Mouse (Mus musculus) E14TG2a.4 (cell line): Measurements from ENCODE around the gene Rpl29.

Source experiments
- H3K27me3 ChIP-seq: 2 replicates; pipeline ENCODE4 v1.6.1; 2014; ENCODE audit warnings: low read length, control low read depth; ENCODE audit not compliant: insufficient read depth
- H3K36me3 ChIP-seq: 2 replicates; pipeline ENCODE4 v1.6.1; 2014; ENCODE audit warnings: low read length, control low read depth; ENCODE audit not compliant: insufficient read depth
- H3K4me1 ChIP-seq: replicated peaks from 2 replicates; pipeline ENCODE4 v1.6.1; 2014; ENCODE audit warnings: low read depth, low read length, control low read depth
- H3K4me3 ChIP-seq: replicated peaks from 2 replicates; pipeline ENCODE4 v1.5.1; 2014; ENCODE audit warnings: mild to moderate bottlenecking, low read length
- H3K9me3 ChIP-seq: 2 replicates; pipeline ENCODE4 v1.6.1; 2014; ENCODE audit warnings: low read length, control low read depth
- CTCF ChIP-seq: conservative IDR thresholded peaks from 2 replicates; pipeline ENCODE4 v1.5.1; 2014; ENCODE audit warnings: low read length
- NANOG ChIP-seq: IDR thresholded peaks from 2 replicates; pipeline ENCODE4 v1.6.1; 2014; ENCODE audit warnings: borderline replicate concordance, low read length, mixed read lengths
- POU5F1 ChIP-seq: IDR thresholded peaks from 2 replicates; pipeline ENCODE4 v1.6.1; 2014; ENCODE audit warnings: low read length, borderline replicate concordance

The Rpl29 gene

GRCm38 (mm10) chr9:106450661-106451060 lies 21.4 kb downstream of the Rpl29 start:
- no peaks in the 10 kb centered on the region for H3K9me3 ChIP-seq
- no peaks in the 10 kb centered on the region for H3K36me3 ChIP-seq
- H3K27me3 ChIP-seq: peaks cover 7% of the 10 kb centered on the region; the same call in 1 of the 2 replicates
- peaks cover 78% of the 10 kb centered on the region for H3K4me1 ChIP-seq
- no peak for TF ChIP-seq CTCF
- no peak for TF ChIP-seq NANOG
- no peak for TF ChIP-seq POU5F1
- H3K4me3 ChIP-seq: peak overlapping the region; percentile 26; the same call in 1 of the 2 replicates

- H3K9me3 ChIP-seq: no peaks in the 10 kb centered on the region
- peaks cover 7% of the 10 kb centered on the region; the same call in 1 of the 2 replicates for H3K27me3 ChIP-seq
- TF ChIP-seq CTCF (no peak), POU5F1 (no peak), NANOG (no peak)
Measured at GRCm38 (mm10) chr9:106451298-106451697, 22.0 kb downstream of the Rpl29 start.

GRCm38 (mm10) chr9:106451899-106452298 lies 22.6 kb downstream of the Rpl29 start:
- Histone ChIP-seq H3K27me3 (peaks cover 7% of the 10 kb centered on the region; the same call in 1 of the 2 replicates), H3K4me1 (peaks cover 79% of the 10 kb centered on the region), H3K4me3 (peak overlapping the region; percentile 3), H3K36me3 (peaks cover 8% of the 10 kb centered on the region), H3K9me3 (no peaks in the 10 kb centered on the region)
- TF ChIP-seq NANOG: no peak

More at GRCm38 (mm10) chr9:106451298-106451697, 22.0 kb downstream of the Rpl29 start:
- Histone ChIP-seq H3K4me3 (no peak overlapping the region), H3K4me1 (peaks cover 78% of the 10 kb centered on the region), H3K36me3 (peaks cover 2% of the 10 kb centered on the region)

- peaks cover 7% of the 10 kb centered on the region; the same call in 1 of the 2 replicates for H3K27me3 ChIP-seq
- H3K9me3 ChIP-seq: no peaks in the 10 kb centered on the region
- TF ChIP-seq CTCF (no peak), POU5F1 (no peak), NANOG (no peak)
- H3K4me3 ChIP-seq: peak overlapping the region; percentile 90
- peaks cover 13% of the 10 kb centered on the region for H3K36me3 ChIP-seq
- H3K4me1 ChIP-seq: peaks cover 83% of the 10 kb centered on the region
Measured at GRCm38 (mm10) chr9:106452351-106452750, 23.1 kb downstream of the Rpl29 start.

- Histone ChIP-seq H3K4me1 (peaks cover 84% of the 10 kb centered on the region), H3K4me3 (peak overlapping the region; percentile 90), H3K9me3 (no peaks in the 10 kb centered on the region), H3K27me3 (peaks cover 7% of the 10 kb centered on the region; the same call in 1 of the 2 replicates), H3K36me3 (peaks cover 18% of the 10 kb centered on the region)
- TF ChIP-seq POU5F1: no peak
- no peak for TF ChIP-seq CTCF
- TF ChIP-seq NANOG: no peak
Measured at GRCm38 (mm10) chr9:106452821-106453220, 23.6 kb downstream of the Rpl29 start.

- TF ChIP-seq CTCF: no peak
- no peak for TF ChIP-seq NANOG
- TF ChIP-seq POU5F1: no peak
- H3K36me3 ChIP-seq: peaks cover 24% of the 10 kb centered on the region
- H3K4me3 ChIP-seq: peak within 1 kb of the TSS; percentile 90
Measured at GRCm38 (mm10) chr9:106453271-106454070, 24.2 kb downstream of the Rpl29 start, which contains the start of gene Pcbp4. Pcbp4 (plus strand) TSS chr9:106453291.

GRCm38 (mm10) chr9:106454071-106454761 lies 25.0 kb downstream of the Rpl29 start:
- H3K4me3 ChIP-seq: peak overlapping the region; percentile 84
- peaks cover 32% of the 10 kb centered on the region for H3K36me3 ChIP-seq
- no peaks in the 10 kb centered on the region for H3K9me3 ChIP-seq
- peaks cover 3% of the 10 kb centered on the region; the same call in 1 of the 2 replicates for H3K27me3 ChIP-seq
- peaks cover 84% of the 10 kb centered on the region for H3K4me1 ChIP-seq
- TF ChIP-seq POU5F1 (no peak), NANOG (no peak), CTCF (no peak)

More at GRCm38 (mm10) chr9:106453271-106454070, 24.2 kb downstream of the Rpl29 start, which contains the start of gene Pcbp4:
- H3K27me3 ChIP-seq: peaks cover 7% of the 10 kb centered on the region; the same call in 1 of the 2 replicates
- H3K9me3 ChIP-seq: no peaks in the 10 kb centered on the region
- peaks cover 84% of the 10 kb centered on the region for H3K4me1 ChIP-seq
